Mouse (Mus musculus) heart, embryonic 10.5 days (tissue): ENCODE results near the gene Slc6a4. TPM values are rescaled to one million over a fixed set of nuclear protein-coding genes. Genes with fewer than 3 reads are reported as not detected.
A peak's percentile ranks its signal among the peaks of the same experiment; 100 is the strongest.

Source experiments
- DNase-seq: peaks from one replicate; pipeline ENCODE4 v3.0.0-alpha.2; 2017; ENCODE audit warnings: low spot score
- H3K27ac ChIP-seq: fragments of 300-500 bp; sonication (generic); 2 replicates; pipeline ENCODE4 v1.5.1; 2016; ENCODE audit warnings: mild to moderate bottlenecking
- H3K27me3 ChIP-seq: fragments of 300-500 bp; sonication (generic); 2 replicates; pipeline ENCODE4 v1.6.1; 2016; ENCODE audit warnings: mild to moderate bottlenecking; ENCODE audit not compliant: poor library complexity, insufficient read depth, severe bottlenecking
- H3K36me3 ChIP-seq: fragments of 300-500 bp; sonication (generic); 2 replicates; pipeline ENCODE4 v1.6.1; 2016; ENCODE audit warnings: mild to moderate bottlenecking, moderate library complexity
- H3K4me1 ChIP-seq: fragments of 300-500 bp; sonication (generic); 2 replicates; pipeline ENCODE4 v1.6.1; 2016; ENCODE audit warnings: mild to moderate bottlenecking
- H3K4me3 ChIP-seq: fragments of 300-500 bp; sonication (generic); 2 replicates; pipeline ENCODE4 v1.5.1; 2016; ENCODE audit warnings: mild to moderate bottlenecking, moderate library complexity
- H3K9me3 ChIP-seq: fragments of 300-500 bp; sonication (generic); 2 replicates; pipeline ENCODE4 v1.6.1; 2016; ENCODE audit warnings: mild to moderate bottlenecking, moderate library complexity
- WGBS: fragments of 180-500 bp; shearing (Covaris S2); methylation state at CpG from one replicate; pipeline ENCODE4 v1.1.7; 2016; 5-methylcytosine and 5-hydroxymethylcytosine counted together
- polyA plus RNA-seq: library from polyadenylated mRNA; unstranded; fragments of >200 nt; fragmentation: Nextera tagmentation; extraction: Ambion mirVana; gene quantifications from 2 replicates; pipeline ENCODE4 v1.2.1, GENCODE M21; 2016

Slc6a4 gene
- polyA plus RNA-seq, result 0.83 and 2.3 TPM in 2 replicates

- no peaks in the 10 kb centered on the region for H3K36me3 ChIP-seq
- DNase-seq, result no peak
- H3K4me3 ChIP-seq, result peak within 1 kb of the TSS; percentile 64
- H3K27ac ChIP-seq, result no peak within 1 kb of the TSS; the same call in 1 of the 2 replicates
- no peaks in the 10 kb centered on the region for H3K9me3 ChIP-seq
- H3K4me1 ChIP-seq, result peaks cover 24% of the 10 kb centered on the region
- under 1% methylated on average over 52 of the region's 52 CpGs for WGBS
- peaks cover 82% of the 10 kb centered on the region for H3K27me3 ChIP-seq
Observed at GRCm38 (mm10) chr11:76997916-76998704, at the start of gene Slc6a4. Gene Slc6a4, plus strand, starts transcription at chr11:76998603.

- H3K36me3 ChIP-seq, result peaks cover 88% of the 10 kb centered on the region
- DNase-seq, result no peak
- H3K9me3 ChIP-seq, result no peaks in the 10 kb centered on the region
- WGBS, result 80% methylated on average over 2 of the region's 2 CpGs
- no peaks in the 10 kb centered on the region for H3K4me1 ChIP-seq
- no peak overlapping the region for H3K4me3 ChIP-seq
- H3K27me3 ChIP-seq, result no peaks in the 10 kb centered on the region
- H3K27ac ChIP-seq, result no peak overlapping the region
Observed at GRCm38 (mm10) chr11:76953536-76953935, 44.9 kb upstream of the Slc6a4 start.

GRCm38 (mm10) chr11:76965703-76966102, 32.7 kb upstream of the Slc6a4 start:
- Histone ChIP-seq H3K27me3 (no peaks in the 10 kb centered on the region), H3K9me3 (no peaks in the 10 kb centered on the region), H3K4me1 (no peaks in the 10 kb centered on the region), H3K4me3 (no peak overlapping the region), H3K27ac (no peak overlapping the region), H3K36me3 (peaks cover 87% of the 10 kb centered on the region)
- DNase-seq, result no peak
- WGBS, result 90% methylated on average over 3 of the region's 3 CpGs

- peaks cover 93% of the 10 kb centered on the region for H3K36me3 ChIP-seq
- 70% methylated on average over 2 of the region's 2 CpGs for WGBS
- no peaks in the 10 kb centered on the region for H3K4me1 ChIP-seq
- H3K27me3 ChIP-seq, result no peaks in the 10 kb centered on the region
- H3K27ac ChIP-seq, result no peak overlapping the region
- DNase-seq, result no peak
- no peaks in the 10 kb centered on the region for H3K9me3 ChIP-seq
- no peak overlapping the region for H3K4me3 ChIP-seq
Observed at GRCm38 (mm10) chr11:76970328-76970727, 28.1 kb upstream of the Slc6a4 start.

- no peaks in the 10 kb centered on the region for H3K27me3 ChIP-seq
- no peaks in the 10 kb centered on the region for H3K4me1 ChIP-seq
- H3K4me3 ChIP-seq, result no peak overlapping the region
- H3K36me3 ChIP-seq, result peaks cover 89% of the 10 kb centered on the region
- 83% methylated on average over 7 of the region's 7 CpGs for WGBS
- no peak for DNase-seq
- no peak overlapping the region for H3K27ac ChIP-seq
- H3K9me3 ChIP-seq, result no peaks in the 10 kb centered on the region
Observed at GRCm38 (mm10) chr11:76974680-76975319, 23.6 kb upstream of the Slc6a4 start.

GRCm38 (mm10) chr11:76981570-76982141, 16.7 kb upstream of the Slc6a4 start:
- Histone ChIP-seq H3K9me3 (no peaks in the 10 kb centered on the region), H3K27ac (no peak overlapping the region), H3K36me3 (peaks cover 74% of the 10 kb centered on the region), H3K4me3 (no peak overlapping the region), H3K4me1 (0 out of 2 replicates have a peak, but pooled peaks cover 4% of the 10 kb centered on the region), H3K27me3 (no peaks in the 10 kb centered on the region)
- DNase-seq, result no peak
- 89% methylated on average over 5 of the region's 5 CpGs for WGBS

- Histone ChIP-seq H3K4me3 (no peak overlapping the region), H3K27ac (no peak overlapping the region), H3K27me3 (no peaks in the 10 kb centered on the region), H3K36me3 (peaks cover 80% of the 10 kb centered on the region), H3K4me1 (0 out of 2 replicates have a peak, but pooled peaks cover 4% of the 10 kb centered on the region), H3K9me3 (no peaks in the 10 kb centered on the region)
- no peak for DNase-seq
- 77% methylated on average over 4 of the region's 4 CpGs for WGBS
Observed at GRCm38 (mm10) chr11:76982415-76982814, 16.0 kb upstream of the Slc6a4 start.

- DNase-seq, result no peak
- Histone ChIP-seq H3K4me3 (no peak overlapping the region), H3K36me3 (peaks cover 80% of the 10 kb centered on the region), H3K27me3 (no peaks in the 10 kb centered on the region), H3K27ac (no peak overlapping the region), H3K9me3 (no peaks in the 10 kb centered on the region), H3K4me1 (0 out of 2 replicates have a peak, but pooled peaks cover 4% of the 10 kb centered on the region)
- 51% methylated on average over 5 of the region's 5 CpGs for WGBS
Observed at GRCm38 (mm10) chr11:76983641-76984040, 14.8 kb upstream of the Slc6a4 start.

- no peak overlapping the region for H3K4me3 ChIP-seq
- H3K4me1 ChIP-seq, result 0 out of 2 replicates have a peak, but pooled peaks cover 4% of the 10 kb centered on the region
- DNase-seq, result no peak
- H3K9me3 ChIP-seq, result no peaks in the 10 kb centered on the region
- H3K36me3 ChIP-seq, result peaks cover 74% of the 10 kb centered on the region
- H3K27me3 ChIP-seq, result no peaks in the 10 kb centered on the region
- no peak overlapping the region for H3K27ac ChIP-seq
Observed at GRCm38 (mm10) chr11:76984173-76984572, 14.2 kb upstream of the Slc6a4 start.

- WGBS, result 48% methylated on average over 5 of the region's 5 CpGs
- Histone ChIP-seq H3K27me3 (peaks cover 14% of the 10 kb centered on the region), H3K9me3 (no peaks in the 10 kb centered on the region), H3K4me1 (0 out of 2 replicates have a peak, but pooled peaks cover 2% of the 10 kb centered on the region), H3K27ac (no peak overlapping the region), H3K36me3 (peaks cover 27% of the 10 kb centered on the region), H3K4me3 (no peak overlapping the region)
- DNase-seq, result no peak
Observed at GRCm38 (mm10) chr11:76990839-76991238, 7.6 kb upstream of the Slc6a4 start.

- peaks cover 7% of the 10 kb centered on the region for H3K36me3 ChIP-seq
- peaks cover 16% of the 10 kb centered on the region for H3K4me1 ChIP-seq
- no peak for DNase-seq
- H3K4me3 ChIP-seq, result no peak overlapping the region
- H3K9me3 ChIP-seq, result no peaks in the 10 kb centered on the region
- WGBS, result 28% methylated on average over 4 of the region's 4 CpGs
- no peak overlapping the region for H3K27ac ChIP-seq
- H3K27me3 ChIP-seq, result peaks cover 32% of the 10 kb centered on the region
Observed at GRCm38 (mm10) chr11:76992886-76993285, 5.5 kb upstream of the Slc6a4 start.

- Histone ChIP-seq H3K27me3 (peaks cover 64% of the 10 kb centered on the region), H3K4me1 (peaks cover 26% of the 10 kb centered on the region), H3K9me3 (no peaks in the 10 kb centered on the region), H3K36me3 (no peaks in the 10 kb centered on the region), H3K27ac (no peak overlapping the region), H3K4me3 (no peak overlapping the region)
- WGBS, result 51% methylated on average over 20 of the region's 20 CpGs
- no peak for DNase-seq
Observed at GRCm38 (mm10) chr11:76995966-76996672, 2.3 kb upstream of the Slc6a4 start.
